16 mouse cellular contexts compared by ENCODE assay signal in genomic region chr16:78371491-78372046, GRCm38 (mm10). TPM values are rescaled to one million over a fixed set of nuclear protein-coding genes. Genes with fewer than 3 reads are reported as not detected.
DNase-seq lines count a peak whose midpoint lies in the region; ATAC-seq and TF ChIP-seq lines count a peak whose summit lies in the region.
"Had no signal": no experiment of that assay in that cellular context is flagged by ENCODE, and none has a peak within 500 bp of the region (broad histone marks: within the 10 kb centered on the region; RNA-seq: fewer than 3 reads in every experiment).

No protein-coding gene starts in this region.

- H3K27ac ChIP-seq in liver, postnatal 0 days (ENCODE audit: low read depth): no peak overlapping the region
- H3K27ac ChIP-seq: heart, embryonic 13.5 days; lung, embryonic 15.5 days had no signal

- no peak for TF ChIP-seq CTCF in liver, postnatal 0 days (IDR thresholded peaks at IDR 0.05; ENCODE audit: low read depth)

- no peak overlapping the region for H3K4me3 ChIP-seq in liver, postnatal 0 days (ENCODE audit: low read depth, low read length)
- H3K4me3 ChIP-seq: erythroblast, embryonic 14.5 days; heart, embryonic 13.5 days; lung, embryonic 15.5 days had no signal

- no peak for ATAC-seq in liver, postnatal 0 days
- peak; percentile 55 for ATAC-seq in megakaryocyte-erythroid progenitor cell, adult 5-6 weeks (replicated peaks; ENCODE audit: low FRiP score, low TSS enrichment, poor library complexity, severe bottlenecking)
- ATAC-seq: forebrain, postnatal 0 days; intestine, embryonic 16.5 days had no signal

- H3K9me3 ChIP-seq in liver, postnatal 0 days (ENCODE audit: low read length): no peaks in the 10 kb centered on the region
- H3K9me3 ChIP-seq: heart, embryonic 13.5 days; lung, embryonic 15.5 days had no signal

- H3K4me1 ChIP-seq in liver, postnatal 0 days (ENCODE audit: insufficient read depth): peaks cover 3% of the 10 kb centered on the region; the same call in 1 of the 2 replicates

- H3K36me3 ChIP-seq in liver, postnatal 0 days (replicated peaks; ENCODE audit: insufficient read depth, low read length): peaks cover 33% of the 10 kb centered on the region

- TF ChIP-seq EP300 in liver, postnatal 0 days (IDR thresholded peaks at IDR 0.05; ENCODE audit: low read depth): no peak

- H3K9ac ChIP-seq in liver, postnatal 0 days (replicated peaks): no peak overlapping the region
- H3K9ac ChIP-seq: forebrain, postnatal 0 days; heart, embryonic 13.5 days; lung, embryonic 15.5 days had no signal

- DNase-seq in adrenal gland, adult (ENCODE audit: inconsistent age in 2 of 2, low spot score in 1 of 2): peak; percentile 46 to 82
- no peak for DNase-seq in adrenal gland, postnatal 4 days (ENCODE audit: low spot score in 2 of 2)
- DNase-seq in liver, postnatal 0 days: peak; percentile 21
- DNase-seq in liver: no peak
- peak; percentile 22 for DNase-seq in c-Kit-positive CD71-positive TER-119-negative erythroid progenitor cells, embryonic 14.5 days (ENCODE audit: low read depth)
- no peak for DNase-seq in urinary bladder, postnatal 25 days (ENCODE audit: low spot score)
- DNase-seq in layer of hippocampus, postnatal 25 days (ENCODE audit: extremely low spot score in 1 of 2, low spot score in 1 of 2): no peak
- DNase-seq: cerebellum, adult 8-10 months; forebrain, postnatal 0 days; gastrocnemius, postnatal 25 days; midbrain, embryonic 14.5 days had no signal

- WGBS in liver, postnatal 0 days (ENCODE audit: insufficient replicate concordance): 43% methylated on average over 7 of the region's 7 CpGs

- no peak overlapping the region for H3K4me2 ChIP-seq in liver, postnatal 0 days (ENCODE audit: low read depth, low read length)
- H3K4me2 ChIP-seq: heart, embryonic 13.5 days; lung, embryonic 15.5 days had no signal

- no peaks in the 10 kb centered on the region for H3K27me3 ChIP-seq in liver, postnatal 0 days (ENCODE audit: insufficient read depth, low read length)
- H3K27me3 ChIP-seq: heart, embryonic 13.5 days; lung, embryonic 15.5 days had no signal

RNA-seq across cellular contexts. Expression of gene Btg3, which starts 5.4 kb away (rescaled TPM):
- 10 to 100 TPM; 30.8 to 34.3 TPM for total RNA-seq in adrenal gland, postnatal 4 days (2021)
- polyA plus RNA-seq in liver, postnatal 0 days (2015; fragmentation: Nextera tagmentation; extraction: Ambion mirVana): 20.5 and 21.7 TPM in 2 replicates
- 27.2 and 43.5 TPM in 2 replicates for total RNA-seq in megakaryocyte-erythroid progenitor cell, adult 5-6 weeks (2014; fragmentation: Nextera tagmentation)
- 24.2 and 24.6 TPM in 2 replicates for total RNA-seq in megakaryocyte-erythroid progenitor cell, adult 5-6 weeks (2017)
- 10 to 100 TPM; 11.2 to 14.6 TPM for total RNA-seq in layer of hippocampus, postnatal 25 days (2021)

Comparison
In these comparisons a context has a peak if more than half of its experiments do, and no peak if none do; other contexts are left out.
1. DNase-seq: peak in adrenal gland, adult (2 of 2), liver, postnatal 0 days (single experiment) and c-Kit-positive CD71-positive TER-119-negative erythroid progenitor cells, embryonic 14.5 days (single experiment); none in adrenal gland, postnatal 4 days (0 of 2), liver (single experiment), urinary bladder, postnatal 25 days (single experiment) and layer of hippocampus, postnatal 25 days (0 of 2).